ENCODE assay signal across 8 mouse cellular contexts in the genomic region with DNA sequence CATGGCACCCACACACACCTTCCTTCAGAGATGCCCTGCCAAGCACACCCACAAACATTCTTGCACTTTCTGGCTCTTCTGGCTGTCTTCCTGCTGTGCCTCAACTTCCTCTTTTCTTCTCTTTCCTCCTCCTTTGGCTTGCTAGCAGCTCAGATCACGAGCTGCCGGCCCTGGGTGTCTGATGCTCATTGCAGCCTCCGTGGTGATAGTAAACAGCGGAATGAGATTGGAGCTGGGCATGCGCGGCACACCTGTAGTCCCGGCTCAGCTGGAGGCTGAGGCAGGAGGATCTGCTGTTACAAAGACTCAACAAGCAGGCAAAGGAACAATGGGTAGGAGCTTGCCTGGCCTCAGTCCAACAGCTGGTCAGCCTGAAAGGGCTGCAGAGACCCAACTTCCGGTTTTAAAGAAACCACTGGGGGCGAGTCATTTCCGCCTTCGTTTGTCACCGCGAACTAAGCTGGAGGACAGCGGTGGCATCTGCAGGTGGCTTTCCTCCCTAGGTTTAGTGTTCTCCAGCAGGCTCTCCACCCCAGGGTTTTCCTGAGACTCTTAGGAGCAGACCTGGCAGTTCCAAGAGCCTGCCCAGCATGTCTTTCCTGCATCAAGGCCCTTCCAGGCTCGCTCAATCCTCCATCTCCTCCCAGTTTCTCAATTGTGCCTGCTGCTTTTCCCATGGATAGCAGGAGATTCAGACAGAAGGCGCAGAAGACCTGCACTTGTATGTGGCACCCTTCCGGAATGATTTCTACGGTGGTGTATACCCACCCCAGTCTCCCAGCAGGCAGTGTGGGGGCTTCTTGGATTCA. TPM values are rescaled to one million over a fixed set of nuclear protein-coding genes. Genes with fewer than 3 reads are reported as not detected.
A peak's percentile ranks its signal among the peaks of the same experiment; 100 is the strongest.
DNase-seq lines count a peak whose midpoint lies in the region; ATAC-seq and TF ChIP-seq lines count a peak whose summit lies in the region.

No protein-coding gene starts in this region.

- peak overlapping the region; percentile 72; the same call in 1 of the 2 replicates for H3K4me2 ChIP-seq in intestine, embryonic 15.5 days (replicated peaks)
- H3K4me2 ChIP-seq in liver, postnatal 0 days (ENCODE audit: low read depth, low read length) = peak overlapping the region; percentile 68
- peak overlapping the region; percentile 4; the same call in 1 of the 2 replicates for H3K4me2 ChIP-seq in neural tube, embryonic 14.5 days (ENCODE audit: low read depth, low read length)

- no peaks in the 10 kb centered on the region for H3K27me3 ChIP-seq in intestine, embryonic 15.5 days (replicated peaks)
- H3K27me3 ChIP-seq in liver, postnatal 0 days (ENCODE audit: insufficient read depth, low read length) = no peaks in the 10 kb centered on the region
- H3K27me3 ChIP-seq in neural tube, embryonic 14.5 days (ENCODE audit: control insufficient read depth, insufficient read depth, low read length) = peaks cover 3% of the 10 kb centered on the region; the same call in 1 of the 2 replicates

- intact Hi-C loops in gastrocnemius, adult 2 months (cut with DNase I) = no loop called here

- H3K4me1 ChIP-seq in intestine, embryonic 15.5 days (replicated peaks) = peaks cover 41% of the 10 kb centered on the region
- H3K4me1 ChIP-seq in liver, postnatal 0 days (ENCODE audit: insufficient read depth) = peaks cover 41% of the 10 kb centered on the region
- H3K4me1 ChIP-seq in neural tube, embryonic 14.5 days (ENCODE audit: control insufficient read depth, insufficient read depth, low read length) = peaks cover 5% of the 10 kb centered on the region; the same call in 1 of the 2 replicates

- H3K27ac ChIP-seq in gastrocnemius, adult 2 months = peak overlapping the region; percentile 87
- H3K27ac ChIP-seq in intestine, embryonic 15.5 days = peak overlapping the region; percentile 94
- H3K27ac ChIP-seq in liver, postnatal 0 days (ENCODE audit: low read depth) = peak overlapping the region; percentile 90
- H3K27ac ChIP-seq in neural tube, embryonic 14.5 days (ENCODE audit: low read depth, low read length) = peak overlapping the region; percentile 45

- no peak for TF ChIP-seq CTCF in gastrocnemius, adult 2 months (IDR thresholded peaks at IDR 0.05)
- TF ChIP-seq CTCF in liver, postnatal 0 days (IDR thresholded peaks at IDR 0.05; ENCODE audit: low read depth) = no peak

- 54% methylated on average over 18 of the region's 18 CpGs for WGBS in intestine, embryonic 15.5 days
- WGBS in liver, postnatal 0 days (ENCODE audit: insufficient replicate concordance) = 29% methylated on average over 18 of the region's 18 CpGs
- 65% methylated on average over 18 of the region's 18 CpGs for WGBS in neural tube, embryonic 14.5 days

- TF ChIP-seq EP300 in liver, postnatal 0 days (IDR thresholded peaks at IDR 0.05; ENCODE audit: low read depth) = 0 out of 2 replicates have a peak, but pooled peaks have one; percentile 13

- peak; percentile 67 for DNase-seq in gastrocnemius, adult 2 months
- no peak for DNase-seq in gastrocnemius, adult 18-20 months (ENCODE audit: low spot score)
- DNase-seq in adrenal gland, adult 2 months = peak; percentile 54
- DNase-seq in liver, postnatal 0 days = peak; percentile 77
- DNase-seq in yolk sac, embryonic 10.5 days (ENCODE audit: low spot score) = peak; percentile 24

- ATAC-seq in granulocyte monocyte progenitor cell, adult 5-6 weeks (replicated peaks; ENCODE audit: poor library complexity, severe bottlenecking) = peak; percentile 39
- no peak for ATAC-seq in intestine, embryonic 15.5 days
- ATAC-seq in liver, postnatal 0 days = peak; percentile 6
- no peak for ATAC-seq in neural tube, embryonic 14.5 days (ENCODE audit: low read depth)

- no peaks in the 10 kb centered on the region for H3K9me3 ChIP-seq in intestine, embryonic 15.5 days
- H3K9me3 ChIP-seq in liver, postnatal 0 days (ENCODE audit: low read length) = no peaks in the 10 kb centered on the region
- H3K9me3 ChIP-seq in neural tube, embryonic 14.5 days (ENCODE audit: control insufficient read depth, low read length) = no peaks in the 10 kb centered on the region

- no peaks in the 10 kb centered on the region for H3K36me3 ChIP-seq in intestine, embryonic 15.5 days
- H3K36me3 ChIP-seq in liver, postnatal 0 days (replicated peaks; ENCODE audit: insufficient read depth, low read length) = peaks cover 9% of the 10 kb centered on the region; the same call in 1 of the 2 replicates
- H3K36me3 ChIP-seq in neural tube, embryonic 14.5 days (ENCODE audit: control insufficient read depth, insufficient read depth, low read length) = no peaks in the 10 kb centered on the region

- H3K9ac ChIP-seq in intestine, embryonic 15.5 days = no peak overlapping the region
- peak overlapping the region; percentile 49 for H3K9ac ChIP-seq in liver, postnatal 0 days (replicated peaks)
- no peak overlapping the region for H3K9ac ChIP-seq in neural tube, embryonic 14.5 days (replicated peaks; ENCODE audit: low read depth, low read length)

- peak overlapping the region; percentile 65 for H3K4me3 ChIP-seq in gastrocnemius, adult 2 months
- H3K4me3 ChIP-seq in intestine, embryonic 15.5 days (replicated peaks) = no peak overlapping the region
- H3K4me3 ChIP-seq in liver, postnatal 0 days (ENCODE audit: low read depth, low read length) = peak overlapping the region; percentile 38
- H3K4me3 ChIP-seq in neural tube, embryonic 14.5 days (ENCODE audit: low read depth, low read length) = no peak overlapping the region

RNA-seq across cellular contexts. Expression of a gene that starts 6.0 kb away (rescaled TPM):
- total RNA-seq in gastrocnemius, adult 2 months (2021) = 10 to 100 TPM in 1 of 2 experiments, 1 to 10 TPM in 1; 9.7 to 10.1 TPM
- total RNA-seq in gastrocnemius, adult 18-20 months (2021) = 10 to 100 TPM in 1 of 2 experiments, 1 to 10 TPM in 1; 7.4 to 10.8 TPM
- total RNA-seq in adrenal gland, adult 2 months (2021) = 10 to 100 TPM; 53.6 to 87.6 TPM
- polyA plus RNA-seq in adrenal gland, adult 2 months (2012; rRNA removed) = 159 and 170 TPM in 2 replicates
- 199 TPM in 2 replicates for total RNA-seq in granulocyte monocyte progenitor cell, adult 5-6 weeks (2014; fragmentation: Nextera tagmentation)
- 91.5 and 99.4 TPM in 2 replicates for total RNA-seq in granulocyte monocyte progenitor cell, adult 5-6 weeks (2017)
- polyA plus RNA-seq in intestine, embryonic 15.5 days (2015; fragmentation: Nextera tagmentation; extraction: Ambion mirVana) = 23.2 and 29.7 TPM in 2 replicates
- 7.6 and 7.7 TPM in 2 replicates for polyA plus RNA-seq in liver, postnatal 0 days (2015; fragmentation: Nextera tagmentation; extraction: Ambion mirVana)
- 4.8 and 7.2 TPM in 2 replicates for polyA plus RNA-seq in neural tube, embryonic 14.5 days (2014; fragmentation: Nextera tagmentation; extraction: Ambion mirVana)

Comparison
In these comparisons a context has a peak if more than half of its experiments do, and no peak if none do; other contexts are left out.
1. H3K4me3 ChIP-seq: peak in gastrocnemius, adult 2 months (single experiment) and liver, postnatal 0 days (single experiment); none in intestine, embryonic 15.5 days (single experiment) and neural tube, embryonic 14.5 days (single experiment).
2. ATAC-seq: peak in granulocyte monocyte progenitor cell, adult 5-6 weeks (single experiment) and liver, postnatal 0 days (single experiment); none in intestine, embryonic 15.5 days (single experiment) and neural tube, embryonic 14.5 days (single experiment).
3. H3K4me2 ChIP-seq: peak in every context shown above with its lines; median percentile 72 in intestine, embryonic 15.5 days; 68 in liver, postnatal 0 days; 4 in neural tube, embryonic 14.5 days.
4. RNA of a gene that starts 6.0 kb away (total RNA-seq): 91.5 to 199 TPM in granulocyte monocyte progenitor cell, adult 5-6 weeks and 53.6 to 87.6 TPM in adrenal gland, adult 2 months; 7.4 to 10.8 TPM in gastrocnemius, adult 18-20 months and 9.7 to 10.1 TPM in gastrocnemius, adult 2 months; every median in the first group is over 4 times any median in the second.
5. Peak in every context shown above with its lines, with median percentiles within 50 percentile points of each other: H3K27ac ChIP-seq.